Mouse (Mus musculus): ENCODE data around the gene Tbck.

Gene Tbck

GRCm38 (mm10) chr3:132683447-132684230 lies at the start of gene Tbck:
Gene Tbck (plus strand): TSS chr3:132684144.
- DNase-seq (ENCODE audit: extremely low spot score, low spot score): peak; percentile 91

GRCm38 (mm10) chr3:132637080-132637479 lies 46.9 kb upstream of the Tbck start:
- DNase-seq (ENCODE audit: extremely low spot score, low spot score): no peak

- DNase-seq (ENCODE audit: extremely low spot score, low spot score): no peak
Measured at GRCm38 (mm10) chr3:132644071-132644470, 39.9 kb upstream of the Tbck start.

GRCm38 (mm10) chr3:132646814-132647213 lies 37.1 kb upstream of the Tbck start:
- no peak for DNase-seq (ENCODE audit: extremely low spot score, low spot score)

- DNase-seq (ENCODE audit: extremely low spot score, low spot score): no peak
Measured at GRCm38 (mm10) chr3:132649368-132649767, 34.6 kb upstream of the Tbck start.

GRCm38 (mm10) chr3:132650191-132650590 lies 33.8 kb upstream of the Tbck start:
- DNase-seq (ENCODE audit: extremely low spot score, low spot score): no peak

GRCm38 (mm10) chr3:132651776-132652175 lies 32.2 kb upstream of the Tbck start:
- DNase-seq (ENCODE audit: extremely low spot score, low spot score): no peak

GRCm38 (mm10) chr3:132653959-132654358 lies 30.0 kb upstream of the Tbck start:
- no peak for DNase-seq (ENCODE audit: extremely low spot score, low spot score)

- no peak for DNase-seq (ENCODE audit: extremely low spot score, low spot score)
Measured at GRCm38 (mm10) chr3:132655955-132656354, 28.0 kb upstream of the Tbck start.

- DNase-seq (ENCODE audit: extremely low spot score, low spot score): no peak
Measured at GRCm38 (mm10) chr3:132677494-132677893, 6.5 kb upstream of the Tbck start.

- no peak for DNase-seq (ENCODE audit: extremely low spot score, low spot score)
Measured at GRCm38 (mm10) chr3:132684231-132684928, 436 bp downstream of the Tbck start, which contains the start of gene Aimp1. Gene Aimp1 (minus strand): TSS chr3:132684370.

- DNase-seq (ENCODE audit: extremely low spot score, low spot score): no peak
Measured at GRCm38 (mm10) chr3:132701368-132701767, 17.4 kb downstream of the Tbck start.

- no peak for DNase-seq (ENCODE audit: extremely low spot score, low spot score)
Measured at GRCm38 (mm10) chr3:132704216-132704615, 20.3 kb downstream of the Tbck start.

- DNase-seq (ENCODE audit: extremely low spot score, low spot score): no peak
Measured at GRCm38 (mm10) chr3:132706977-132707376, 23.0 kb downstream of the Tbck start.

- no peak for DNase-seq (ENCODE audit: extremely low spot score, low spot score)
Measured at GRCm38 (mm10) chr3:132713913-132714312, 30.0 kb downstream of the Tbck start.

GRCm38 (mm10) chr3:132717316-132717715 lies 33.4 kb downstream of the Tbck start:
- no peak for DNase-seq (ENCODE audit: extremely low spot score, low spot score)

GRCm38 (mm10) chr3:132724326-132724725 lies 40.4 kb downstream of the Tbck start:
- DNase-seq (ENCODE audit: extremely low spot score, low spot score): no peak

GRCm38 (mm10) chr3:132744287-132745146 lies 60.6 kb downstream of the Tbck start:
- no peak for DNase-seq (ENCODE audit: extremely low spot score, low spot score)

- no peak for DNase-seq (ENCODE audit: extremely low spot score, low spot score)
Measured at GRCm38 (mm10) chr3:132747036-132747435, 63.1 kb downstream of the Tbck start.

GRCm38 (mm10) chr3:132747766-132748165 lies 63.8 kb downstream of the Tbck start:
- no peak for DNase-seq (ENCODE audit: extremely low spot score, low spot score)

GRCm38 (mm10) chr3:132748750-132749149 lies 64.8 kb downstream of the Tbck start:
- no peak for DNase-seq (ENCODE audit: extremely low spot score, low spot score)

GRCm38 (mm10) chr3:132752772-132753171 lies 68.8 kb downstream of the Tbck start:
- DNase-seq (ENCODE audit: extremely low spot score, low spot score): no peak

All from neural tube, embryonic 10.5 days (tissue).